Mouse (Mus musculus) liver, adult 2 months (tissue): ENCODE data around the gene Kcnb1.

ENCODE experiments used
- CTCF ChIP-seq: fragments of 200-500 bp; IDR thresholded peaks from 2 replicates; pipeline ENCODE4 v1.5.1; 2011; ENCODE audit warnings: low read depth, low read length, control low read depth
- POLR2A ChIP-seq: fragments of 200-500 bp; IDR thresholded peaks from 2 replicates; pipeline ENCODE4 v1.6.1; 2011; ENCODE audit warnings: low read length, control low read depth; ENCODE audit not compliant: insufficient read depth; ENCODE audit errors: extremely low read depth

DNA sequence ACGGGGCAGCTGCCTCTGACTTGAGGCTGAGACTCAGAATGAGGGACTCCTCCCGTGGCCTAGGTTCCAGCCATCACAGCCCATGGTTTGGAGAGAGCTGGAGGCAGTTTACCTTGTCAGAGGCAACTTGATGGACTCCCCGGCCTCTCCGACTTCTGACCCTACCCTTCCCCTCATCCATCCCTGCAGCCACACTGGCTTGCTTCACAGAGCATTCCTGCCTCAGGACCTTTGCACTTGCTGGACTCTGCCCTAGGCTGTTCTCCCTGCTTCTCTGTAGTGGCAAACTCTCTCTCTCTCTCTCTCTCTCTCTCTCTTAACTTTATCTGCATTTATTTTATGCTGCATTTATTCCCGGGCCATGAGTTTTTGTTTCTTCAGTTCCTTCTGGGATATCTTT is 103.1 kb downstream of the Kcnb1 start:
- TF ChIP-seq CTCF (no peak), POLR2A (no peak)
